Mouse (Mus musculus) bone marrow macrophage, adult 2 months (primary cell): ENCODE results near the gene 0610010F05Rik.
A peak's percentile ranks its signal among the peaks of the same experiment; 100 is the strongest.

Source experiments
- CTCF ChIP-seq: IDR thresholded peaks from 2 replicates; pipeline ENCODE4 v1.5.1; 2012; ENCODE audit warnings: low read depth, mild to moderate bottlenecking, low read length, moderate library complexity
- POLR2A ChIP-seq: IDR thresholded peaks from 2 replicates; pipeline ENCODE4 v1.6.1; 2012; ENCODE audit warnings: mild to moderate bottlenecking, low read depth, low read length, borderline replicate concordance

GRCm38 (mm10) chr11:23632945-23633878, at the start of gene 0610010F05Rik:
- TF ChIP-seq POLR2A (peak; percentile 52; the same call in 1 of the 2 replicates), CTCF (no peak)
